Mouse (Mus musculus) 3134 (cell line): Measurements from ENCODE around the gene Defb29.

Source experiments
- DNase-seq: peaks from one replicate; pipeline ENCODE4 v3.0.0-alpha.2; 2011; ENCODE audit warnings: low spot score; ENCODE audit not compliant: insufficient read length; ENCODE audit errors: extremely low read depth

The Defb29 gene

DNA sequence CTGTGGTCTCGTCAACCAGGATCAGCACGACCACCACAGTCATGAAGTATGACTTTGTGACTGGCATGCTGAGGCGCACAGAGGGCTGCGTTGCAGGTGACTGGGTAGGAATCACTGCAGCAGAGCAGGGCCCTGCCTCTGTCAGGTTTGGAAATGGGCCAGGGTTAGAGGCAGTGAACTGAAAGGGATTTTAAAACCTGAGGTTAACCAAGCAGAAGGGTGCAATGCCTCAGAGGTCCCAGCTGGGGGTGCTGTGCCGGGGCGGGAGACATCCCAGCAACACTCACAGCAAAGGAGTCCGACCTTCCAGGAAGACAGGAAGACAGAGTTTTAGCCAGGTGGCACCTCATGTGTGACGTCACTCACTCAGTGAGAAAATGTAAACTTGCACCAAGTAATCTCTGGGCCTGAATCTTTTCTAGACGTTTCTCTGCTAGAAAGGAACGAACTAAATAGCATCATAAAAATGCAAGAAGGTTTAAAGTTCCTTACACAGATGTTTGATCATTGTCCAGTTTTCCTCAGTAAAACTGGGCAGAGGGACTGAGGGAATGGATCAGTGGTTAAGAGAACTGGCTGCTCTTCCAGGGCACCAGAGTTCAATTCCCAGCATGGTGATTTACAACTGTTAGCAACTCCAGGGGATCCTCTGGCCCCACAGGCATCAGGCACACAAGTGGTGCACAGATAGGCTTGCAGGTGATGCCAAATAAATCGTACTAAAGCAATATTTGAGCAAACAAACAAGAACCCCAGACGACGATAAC lies at the start of gene Defb29:
Gene Defb29 (minus strand): TSS at position 155 of the 767 bp plus-strand sequence.
- peak; percentile 14 for DNase-seq

DNA sequence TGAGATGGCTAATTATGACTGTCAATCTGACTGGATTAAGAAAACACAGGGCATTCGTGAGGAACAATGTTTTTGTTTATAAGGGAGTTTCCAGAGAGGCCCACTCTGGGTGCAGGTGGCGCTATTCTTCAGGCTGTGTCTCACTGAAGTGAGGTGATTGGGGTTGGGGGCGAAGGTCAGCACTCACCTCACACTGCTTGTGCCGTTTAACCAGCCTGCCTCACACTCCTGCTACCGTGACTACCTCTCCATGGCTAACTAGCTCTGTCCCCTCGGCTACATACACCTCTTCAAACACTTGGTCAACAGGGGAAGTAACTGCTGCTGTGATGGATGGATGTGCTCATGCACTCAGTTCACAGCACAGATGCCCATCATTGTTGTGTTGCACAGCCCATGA lies 49.1 kb upstream of the Defb29 start:
- no peak for DNase-seq

DNA sequence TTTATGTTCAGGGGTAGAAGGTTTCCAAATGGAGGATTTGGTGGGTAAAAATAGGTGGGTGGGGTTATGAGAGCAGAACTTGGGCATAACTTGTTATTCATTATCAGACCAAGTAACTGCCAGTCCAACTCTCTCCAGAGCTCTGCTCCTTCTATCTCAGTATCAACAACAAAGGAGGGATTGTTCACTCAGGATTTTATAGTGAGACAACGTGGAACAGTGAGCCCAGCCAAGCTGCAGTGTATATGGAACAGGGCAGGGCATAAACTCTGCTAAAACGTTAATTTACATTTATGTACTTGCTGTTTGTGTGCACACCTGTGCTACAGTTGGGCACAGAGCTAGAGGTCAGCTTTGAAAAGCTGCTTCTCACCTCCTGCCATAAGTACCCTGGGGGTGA lies 48.6 kb upstream of the Defb29 start:
- no peak for DNase-seq

- no peak for DNase-seq
These were observed 47.1 kb upstream of the Defb29 start for GRCm38 (mm10) chr2:152586926-152587560.

DNA sequence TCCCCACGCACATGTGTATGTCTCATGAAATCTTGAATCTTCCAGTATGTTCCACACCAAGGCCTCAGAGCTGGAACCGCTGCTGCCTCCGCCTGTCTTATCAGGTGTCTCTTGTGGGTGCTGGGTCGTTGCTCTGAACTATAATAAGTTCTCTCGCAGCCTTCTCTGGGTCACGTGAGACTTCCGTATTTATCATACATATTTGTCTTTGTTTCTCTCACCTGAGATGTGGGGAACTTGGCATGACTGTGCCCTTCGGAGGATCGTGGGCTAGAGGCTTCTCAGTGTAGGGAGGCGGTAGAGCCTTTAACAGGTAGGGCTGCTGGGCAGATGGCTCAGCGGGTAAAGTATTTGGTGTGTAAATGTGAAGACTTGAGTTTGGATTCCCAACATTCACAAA lies 40.7 kb upstream of the Defb29 start:
- DNase-seq = no peak

DNA sequence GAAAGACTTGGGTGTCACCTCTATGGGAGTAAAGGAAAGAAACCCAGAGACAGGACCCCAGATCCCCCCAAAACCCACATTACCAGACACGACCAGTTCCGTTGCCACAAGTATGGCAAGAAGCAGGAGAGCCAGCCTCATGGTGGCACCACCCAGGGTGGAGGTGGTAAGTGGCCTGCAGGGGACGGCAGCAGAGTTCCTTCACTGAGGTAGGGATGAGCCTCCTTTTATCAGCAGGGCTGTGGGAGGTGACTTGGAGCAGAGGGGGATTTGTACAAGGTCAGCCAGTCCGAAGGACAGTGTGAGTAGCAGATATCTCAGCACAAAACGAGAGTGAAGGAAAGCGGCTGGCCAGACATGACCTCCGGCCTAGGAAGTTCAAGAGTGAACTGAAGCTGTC lies 40.2 kb upstream of the Defb29 start, which contains the start of gene Defb19:
Gene Defb19 (minus strand): TSS at position 206 of the 400 bp plus-strand sequence.
- no peak for DNase-seq

GRCm38 (mm10) chr2:152573484-152573883 lies 33.6 kb upstream of the Defb29 start:
- DNase-seq = no peak

GRCm38 (mm10) chr2:152572114-152572794 lies 32.4 kb upstream of the Defb29 start, which contains the start of gene Defb21:
TSS of gene Defb21 (plus strand) at chr2:152572744.
- DNase-seq = no peak

DNA sequence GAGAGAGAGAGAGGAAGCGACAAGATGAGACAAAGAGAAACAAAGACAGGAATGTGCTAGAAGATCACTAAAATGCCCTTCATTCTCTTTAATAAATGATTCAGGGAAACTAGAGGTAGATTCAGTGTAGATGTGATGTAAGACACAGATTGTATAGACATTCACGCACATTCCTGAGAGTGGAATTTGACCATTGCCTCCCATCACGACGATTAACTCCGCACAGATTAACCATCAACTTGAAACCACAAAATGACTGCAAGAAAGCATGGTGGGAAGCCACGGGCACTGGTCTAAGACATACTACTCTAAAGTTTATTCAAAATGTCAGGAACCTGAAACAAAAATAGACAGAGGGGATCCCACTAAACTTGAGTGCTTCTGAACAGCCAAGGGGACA lies 30.4 kb upstream of the Defb29 start:
- no peak for DNase-seq

GRCm38 (mm10) chr2:152569881-152570280 lies 30.0 kb upstream of the Defb29 start:
- DNase-seq = no peak

DNA sequence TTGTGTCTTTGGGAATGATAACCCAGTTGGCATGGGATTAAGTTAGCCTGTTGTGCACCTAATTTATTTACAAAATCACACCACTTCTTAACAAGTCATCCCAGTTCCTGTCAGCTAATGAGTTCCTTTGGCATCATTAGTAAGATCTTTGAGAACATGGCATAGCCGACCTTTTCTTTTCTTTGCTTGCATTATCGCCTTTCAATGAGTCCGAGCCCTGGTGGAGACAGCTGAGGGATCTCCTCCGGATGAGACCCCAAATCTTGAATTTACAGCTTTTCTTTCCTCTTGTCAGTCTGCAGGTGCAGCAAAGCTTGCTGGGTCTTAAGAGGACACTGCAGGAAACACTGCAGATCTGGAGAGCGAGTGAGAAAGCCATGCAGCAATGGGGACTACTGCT lies 29.1 kb upstream of the Defb29 start, which contains the start of gene Gm17416:
Gene Gm17416 (plus strand): TSS at position 301 of the 400 bp plus-strand sequence.
- no peak for DNase-seq

- DNase-seq = no peak
These were observed 16.8 kb upstream of the Defb29 start for GRCm38 (mm10) chr2:152556655-152557054.

DNA sequence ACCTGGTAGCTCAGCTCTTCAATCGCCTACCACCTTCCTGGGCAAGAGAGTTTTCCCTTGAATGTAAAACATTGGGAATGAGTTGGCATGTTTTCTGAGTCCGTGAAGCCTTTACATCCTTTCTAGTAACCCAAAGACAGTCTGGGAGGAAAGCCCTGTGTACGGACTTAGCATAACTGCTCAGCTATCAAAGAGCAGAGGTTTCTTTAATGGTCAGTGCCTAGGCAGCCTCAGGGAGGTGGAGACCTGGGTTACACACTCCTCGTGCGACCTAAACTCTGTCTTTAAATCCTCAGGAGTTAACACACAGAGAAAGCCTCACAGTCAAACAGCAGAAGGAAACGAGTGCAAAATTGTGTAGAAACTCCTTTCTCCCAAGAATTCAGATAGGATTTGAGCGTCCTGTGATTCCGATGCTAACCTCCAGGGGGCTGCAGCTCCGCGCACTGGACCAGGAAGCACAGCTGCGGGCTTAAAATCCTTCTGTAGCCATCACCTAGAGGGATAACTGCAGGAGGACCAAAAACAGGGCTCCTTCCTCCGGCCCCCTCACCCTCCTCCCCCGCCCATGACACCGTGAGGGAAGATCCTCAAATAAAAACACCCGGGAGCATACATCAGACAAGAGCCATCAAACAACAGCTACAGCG lies 14.0 kb upstream of the Defb29 start:
- DNase-seq = peak; percentile 38

GRCm38 (mm10) chr2:152548124-152548523 lies 8.2 kb upstream of the Defb29 start:
- no peak for DNase-seq

GRCm38 (mm10) chr2:152544691-152545090 lies 4.8 kb upstream of the Defb29 start:
- no peak for DNase-seq

- no peak for DNase-seq
These were observed 3.6 kb upstream of the Defb29 start for GRCm38 (mm10) chr2:152543478-152543877.

DNA sequence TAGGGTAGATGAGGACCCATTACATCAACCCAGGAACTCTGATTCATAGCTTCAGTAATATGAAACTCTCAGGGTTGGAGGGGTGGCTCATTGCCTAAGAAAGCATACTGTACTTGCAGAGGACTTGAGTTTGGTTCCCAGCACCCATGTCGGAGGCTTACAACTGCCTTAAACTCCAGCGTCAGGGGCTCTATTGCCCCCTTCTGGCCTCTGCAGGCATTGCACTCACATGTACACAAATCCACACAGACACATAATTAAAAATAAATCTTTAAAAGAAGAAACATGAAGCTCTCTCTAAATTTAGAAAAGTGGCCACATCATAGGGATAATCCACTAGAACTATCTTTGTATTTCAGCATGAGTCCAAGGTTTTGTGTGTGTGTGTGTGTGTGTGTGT lies 3.0 kb upstream of the Defb29 start:
- no peak for DNase-seq

DNA sequence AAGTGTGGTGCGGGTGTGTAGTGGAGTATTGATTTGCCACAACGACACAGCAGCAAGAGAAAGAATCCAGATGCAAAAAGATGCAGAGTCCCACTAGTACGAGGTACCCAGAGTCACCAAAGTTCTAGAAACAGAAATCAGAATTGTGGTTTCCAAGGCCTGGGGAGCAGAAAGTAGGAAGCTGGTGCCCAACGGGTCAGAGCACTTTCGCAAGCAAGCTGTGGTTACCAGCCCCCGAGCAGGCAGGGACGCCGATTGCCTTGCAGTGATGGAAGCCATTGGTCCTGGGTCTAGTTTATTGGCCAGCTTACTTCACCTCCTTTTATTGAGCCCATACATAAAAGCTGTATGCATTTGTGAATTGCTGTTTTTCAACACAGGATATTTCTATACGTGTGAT lies 2.1 kb upstream of the Defb29 start:
- no peak for DNase-seq

DNA sequence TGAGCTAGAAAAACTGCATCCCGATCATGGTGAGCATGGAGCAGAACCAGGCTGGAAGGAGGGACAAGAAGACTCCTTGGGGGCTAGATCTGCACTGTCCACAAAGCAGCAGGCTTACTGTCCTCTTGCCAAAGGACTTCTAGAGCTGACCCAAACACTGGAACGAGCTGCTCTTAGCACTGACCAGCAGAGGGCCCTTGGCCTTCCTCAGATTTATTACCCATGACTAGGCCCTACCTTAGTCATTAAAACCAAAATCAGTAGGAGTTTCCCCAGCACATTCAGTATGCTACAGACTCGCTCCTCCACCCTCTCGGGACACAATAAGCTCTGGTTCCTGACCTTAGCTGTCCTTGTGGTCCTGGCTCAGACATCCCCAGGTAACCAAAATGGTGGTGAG lies 21.9 kb downstream of the Defb29 start, which contains the start of gene Defb28:
Gene Defb28 (plus strand): TSS at position 275 of the 400 bp plus-strand sequence.
- no peak for DNase-seq

- DNase-seq = no peak
These were observed 23.8 kb downstream of the Defb29 start for GRCm38 (mm10) chr2:152516084-152516483.

DNA sequence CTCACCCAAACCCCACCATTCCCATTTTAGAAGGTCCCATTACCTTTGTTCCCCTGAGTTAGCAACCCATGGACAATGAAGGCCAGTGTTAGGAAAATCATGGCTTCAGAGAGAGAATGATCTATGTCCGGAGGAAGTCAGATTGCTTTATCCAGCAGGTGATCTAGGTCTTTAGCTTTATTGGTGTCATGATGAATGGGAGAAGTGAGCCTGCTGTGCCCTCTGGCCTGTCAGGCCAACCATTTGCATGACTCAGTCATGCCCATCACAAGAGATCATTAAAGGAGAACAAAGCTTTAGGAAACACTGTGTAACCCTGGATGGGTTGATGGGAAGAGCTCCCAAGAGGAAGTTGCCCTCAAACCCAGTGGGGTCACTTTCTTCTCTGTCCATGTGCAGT lies 28.3 kb downstream of the Defb29 start, which contains the start of gene Defb26:
Gene Defb26 (minus strand): TSS at position 101 of the 400 bp plus-strand sequence.
- DNase-seq = no peak
